Mouse (Mus musculus) myocyte (in vitro differentiated cells): ENCODE data around the gene Atoh7.

ENCODE experiments used
- MYOD1 ChIP-seq, 3 experiments: IDR thresholded peaks; one replicate each; pipeline ENCODE4 v1.6.1; 2011; ENCODE audit warnings: control low read depth in 2 of 3, low read depth in 2 of 3, mild to moderate bottlenecking in 2 of 3, moderate library complexity in 1 of 3; ENCODE audit not compliant: insufficient read length in 2 of 3, control insufficient read depth in 1 of 3
- POLR2A ChIP-seq: IDR thresholded peaks from one replicate; pipeline ENCODE4 v1.6.1; 2011; ENCODE audit warnings: low read depth, mild to moderate bottlenecking, control low read depth, moderate library complexity; ENCODE audit not compliant: insufficient read length
- TCF12 ChIP-seq: IDR thresholded peaks from one replicate; pipeline ENCODE4 v1.6.1; 2011; ENCODE audit warnings: mild to moderate bottlenecking, control low read depth; ENCODE audit not compliant: poor library complexity, insufficient read depth, severe bottlenecking

- TF ChIP-seq POLR2A (no peak), TCF12 (no peak), MYOD1 (IDR thresholded peaks at IDR 0.05; ENCODE audit: control insufficient read depth in 1 of 3, insufficient read length in 2 of 3, low read depth in 2 of 3) (no peak)
These were observed 16.4 kb downstream of the Atoh7 start for GRCm38 (mm10) chr10:63115881-63116280.
